Mouse (Mus musculus) heart, embryonic 12.5 days (tissue): Measurements from ENCODE around the gene Ltbr. TPM values are rescaled to one million over a fixed set of nuclear protein-coding genes. Genes with fewer than 3 reads are reported as not detected.

ENCODE experiments used
- ATAC-seq: fragments of 200-750 bp; cut with Nextera tagmentation; 2 replicates; pipeline ENCODE4 v1.8.0; 2017; ENCODE audit warnings: moderate TSS enrichment, moderate library complexity; ENCODE audit not compliant: insufficient number of reproducible peaks, low FRiP score
- H3K27ac ChIP-seq: fragments of 300-500 bp; sonication (generic); 2 replicates; pipeline ENCODE4 v1.5.1; 2016; ENCODE audit warnings: mild to moderate bottlenecking, moderate library complexity; ENCODE audit not compliant: poor library complexity, severe bottlenecking
- H3K27me3 ChIP-seq: fragments of 300-500 bp; sonication (generic); replicated peaks from 2 replicates; pipeline ENCODE4 v1.6.1; 2016; ENCODE audit warnings: mild to moderate bottlenecking, moderate library complexity
- H3K36me3 ChIP-seq: fragments of 300-500 bp; sonication (generic); 2 replicates; pipeline ENCODE4 v1.6.1; 2016; ENCODE audit warnings: mild to moderate bottlenecking, moderate library complexity
- H3K4me1 ChIP-seq: fragments of 300-500 bp; sonication (generic); replicated peaks from 2 replicates; pipeline ENCODE4 v1.6.1; 2016; ENCODE audit warnings: mild to moderate bottlenecking
- H3K4me2 ChIP-seq: fragments of 300-500 bp; sonication (generic); 2 replicates; pipeline ENCODE4 v1.6.1; 2016; ENCODE audit warnings: mild to moderate bottlenecking, moderate library complexity
- H3K4me3 ChIP-seq: fragments of 300-500 bp; sonication (generic); 2 replicates; pipeline ENCODE4 v1.5.1; 2016; ENCODE audit warnings: mild to moderate bottlenecking
- H3K9ac ChIP-seq: fragments of 300-500 bp; sonication (generic); 2 replicates; pipeline ENCODE4 v1.6.1; 2016; ENCODE audit warnings: mild to moderate bottlenecking, moderate library complexity
- H3K9me3 ChIP-seq: fragments of 300-500 bp; sonication (generic); replicated peaks from 2 replicates; pipeline ENCODE4 v1.6.1; 2016; ENCODE audit warnings: mild to moderate bottlenecking, moderate library complexity
- whole genome bisulfite sequencing: fragments of 180-500 bp; shearing (Covaris S2); methylation state at CpG from one replicate; pipeline ENCODE4 v1.1.7; 2016; 5-methylcytosine and 5-hydroxymethylcytosine counted together
- polyA plus RNA-seq: library from polyadenylated mRNA; unstranded; fragments of >200 nt; fragmentation: Nextera tagmentation; extraction: Ambion mirVana; gene quantifications from 2 replicates; pipeline ENCODE4 v1.2.1, GENCODE M21; 2016

Gene Ltbr
- polyA plus RNA-seq, 1 experiment from 2014 or later, result 40.9 TPM

GRCm38 (mm10) chr6:125344866-125345265 lies 31.2 kb upstream of the Ltbr start:
- no peak overlapping the region for H3K4me3 ChIP-seq
- H3K27ac ChIP-seq, result no peak overlapping the region
- no peak overlapping the region for H3K4me2 ChIP-seq
- H3K4me1 ChIP-seq, result peaks cover 24% of the 10 kb centered on the region
- H3K27me3 ChIP-seq, result peaks cover 11% of the 10 kb centered on the region
- no peaks in the 10 kb centered on the region for H3K36me3 ChIP-seq
- no peak for ATAC-seq
- no peaks in the 10 kb centered on the region for H3K9me3 ChIP-seq
- no peak overlapping the region for H3K9ac ChIP-seq
- WGBS, result 58% methylated on average over 4 of the region's 4 CpGs

GRCm38 (mm10) chr6:125344084-125344483 lies 30.4 kb upstream of the Ltbr start:
- no peak overlapping the region for H3K4me3 ChIP-seq
- H3K9me3 ChIP-seq, result no peaks in the 10 kb centered on the region
- 29% methylated on average over 8 of the region's 8 CpGs for WGBS
- no peaks in the 10 kb centered on the region for H3K36me3 ChIP-seq
- no peak overlapping the region for H3K9ac ChIP-seq
- peaks cover 11% of the 10 kb centered on the region for H3K27me3 ChIP-seq
- H3K27ac ChIP-seq, result no peak overlapping the region
- no peak for ATAC-seq
- peaks cover 25% of the 10 kb centered on the region for H3K4me1 ChIP-seq
- H3K4me2 ChIP-seq, result no peak overlapping the region

GRCm38 (mm10) chr6:125342198-125342597 lies 28.5 kb upstream of the Ltbr start:
- H3K36me3 ChIP-seq, result no peaks in the 10 kb centered on the region
- no peak overlapping the region for H3K4me3 ChIP-seq
- 73% methylated on average over 3 of the region's 3 CpGs for whole genome bisulfite sequencing
- no peak overlapping the region for H3K4me2 ChIP-seq
- peaks cover 15% of the 10 kb centered on the region; the same call in 1 of the 2 replicates for H3K4me1 ChIP-seq
- H3K27ac ChIP-seq, result no peak overlapping the region
- ATAC-seq, result no peak
- no peak overlapping the region for H3K9ac ChIP-seq
- H3K9me3 ChIP-seq, result no peaks in the 10 kb centered on the region
- H3K27me3 ChIP-seq, result peaks cover 11% of the 10 kb centered on the region

- Histone ChIP-seq H3K27me3 (peaks cover 11% of the 10 kb centered on the region), H3K4me3 (no peak overlapping the region), H3K27ac (peak overlapping the region; percentile 79), H3K9me3 (no peaks in the 10 kb centered on the region), H3K9ac (no peak overlapping the region), H3K4me1 (peaks cover 15% of the 10 kb centered on the region; the same call in 1 of the 2 replicates), H3K36me3 (no peaks in the 10 kb centered on the region), H3K4me2 (no peak overlapping the region)
- WGBS, result 62% methylated on average over 5 of the region's 5 CpGs
- ATAC-seq, result 0 out of 2 replicates have a peak, but pooled peaks have one; percentile 40
These were observed 26.6 kb upstream of the Ltbr start for GRCm38 (mm10) chr6:125340244-125340643.

GRCm38 (mm10) chr6:125338791-125339660 lies 25.3 kb upstream of the Ltbr start:
- no peak; the same call in 1 of the 2 replicates for ATAC-seq
- H3K27me3 ChIP-seq, result peaks cover 10% of the 10 kb centered on the region
- no peak overlapping the region for H3K4me3 ChIP-seq
- 50% methylated on average over 9 of the region's 9 CpGs for WGBS
- H3K4me1 ChIP-seq, result peaks cover 14% of the 10 kb centered on the region; the same call in 1 of the 2 replicates
- no peaks in the 10 kb centered on the region for H3K9me3 ChIP-seq
- H3K27ac ChIP-seq, result peak overlapping the region; percentile 13; the same call in 1 of the 2 replicates
- H3K36me3 ChIP-seq, result no peaks in the 10 kb centered on the region
- H3K9ac ChIP-seq, result no peak overlapping the region
- no peak overlapping the region for H3K4me2 ChIP-seq

- no peaks in the 10 kb centered on the region for H3K27me3 ChIP-seq
- H3K36me3 ChIP-seq, result no peaks in the 10 kb centered on the region
- 79% methylated on average over 2 of the region's 2 CpGs for WGBS
- no peaks in the 10 kb centered on the region for H3K9me3 ChIP-seq
- no peak overlapping the region for H3K4me3 ChIP-seq
- no peak overlapping the region for H3K27ac ChIP-seq
- H3K4me2 ChIP-seq, result no peak overlapping the region
- no peak overlapping the region for H3K9ac ChIP-seq
- H3K4me1 ChIP-seq, result 0 out of 2 replicates have a peak, but pooled peaks cover 5% of the 10 kb centered on the region
- no peak for ATAC-seq
These were observed 20.7 kb upstream of the Ltbr start for GRCm38 (mm10) chr6:125334356-125334755.

- no peaks in the 10 kb centered on the region for H3K36me3 ChIP-seq
- 72% methylated on average over 14 of the region's 14 CpGs for WGBS
- H3K9me3 ChIP-seq, result no peaks in the 10 kb centered on the region
- no peak for ATAC-seq
- H3K4me2 ChIP-seq, result no peak overlapping the region
- H3K4me3 ChIP-seq, result no peak overlapping the region
- H3K27me3 ChIP-seq, result 0 out of 2 replicates have a peak, but pooled peaks cover 5% of the 10 kb centered on the region
- H3K9ac ChIP-seq, result no peak overlapping the region
- 0 out of 2 replicates have a peak, but pooled peaks cover 5% of the 10 kb centered on the region for H3K4me1 ChIP-seq
- H3K27ac ChIP-seq, result no peak overlapping the region
These were observed 19.6 kb upstream of the Ltbr start for GRCm38 (mm10) chr6:125333112-125333899.

GRCm38 (mm10) chr6:125330626-125331326 lies 17.1 kb upstream of the Ltbr start:
- Histone ChIP-seq H3K27me3 (0 out of 2 replicates have a peak, but pooled peaks cover 11% of the 10 kb centered on the region), H3K4me2 (peak overlapping the region; percentile 93), H3K9ac (peak overlapping the region; percentile 79), H3K36me3 (no peaks in the 10 kb centered on the region), H3K27ac (no peak overlapping the region), H3K4me3 (peak overlapping the region; percentile 68), H3K4me1 (0 out of 2 replicates have a peak, but pooled peaks cover 5% of the 10 kb centered on the region), H3K9me3 (no peaks in the 10 kb centered on the region)
- peak; percentile 87 for ATAC-seq
- WGBS, result under 1% methylated on average over 39 of the region's 39 CpGs

GRCm38 (mm10) chr6:125328243-125328642 lies 14.6 kb upstream of the Ltbr start:
- Histone ChIP-seq H3K9ac (no peak overlapping the region), H3K4me2 (no peak overlapping the region), H3K27ac (no peak overlapping the region), H3K36me3 (no peaks in the 10 kb centered on the region), H3K4me3 (no peak overlapping the region), H3K9me3 (no peaks in the 10 kb centered on the region), H3K4me1 (peaks cover 11% of the 10 kb centered on the region), H3K27me3 (peaks cover 23% of the 10 kb centered on the region)
- no peak for ATAC-seq
- WGBS, result 76% methylated on average over 5 of the region's 5 CpGs

- Histone ChIP-seq H3K4me3 (no peak overlapping the region), H3K4me1 (peaks cover 7% of the 10 kb centered on the region), H3K27me3 (peaks cover 52% of the 10 kb centered on the region), H3K4me2 (no peak overlapping the region), H3K9me3 (no peaks in the 10 kb centered on the region), H3K36me3 (no peaks in the 10 kb centered on the region), H3K27ac (no peak overlapping the region), H3K9ac (no peak overlapping the region)
- 17% methylated on average over 6 of the region's 6 CpGs for WGBS
- no peak; the same call in 1 of the 2 replicates for ATAC-seq
These were observed 11.7 kb upstream of the Ltbr start for GRCm38 (mm10) chr6:125325337-125325736.
